Mouse (Mus musculus) intestine, embryonic 16.5 days (tissue): Measurements from ENCODE around the gene Thada. TPM values are rescaled to one million over a fixed set of nuclear protein-coding genes. Genes with fewer than 3 reads are reported as not detected.
"Not testable (repeated sequence)": the region's sequence is repeated elsewhere in the genome, so short reads cannot be mapped to it uniquely, and the experiment has no call there.

Source experiments
- ATAC-seq: fragments of 200-750 bp; cut with Nextera tagmentation; 2 replicates; pipeline ENCODE4 v1.8.0; 2017; ENCODE audit warnings: moderate TSS enrichment, moderate library complexity
- H3K27ac ChIP-seq: fragments of 300-500 bp; sonication (generic); 2 replicates; pipeline ENCODE4 v1.5.1; 2014; ENCODE audit warnings: mild to moderate bottlenecking, low read length
- H3K27me3 ChIP-seq: fragments of 300-500 bp; sonication (generic); replicated peaks from 2 replicates; pipeline ENCODE4 v1.6.1; 2014; ENCODE audit warnings: low read length, control low read depth, mixed read lengths; ENCODE audit not compliant: control insufficient read depth, insufficient read depth
- H3K36me3 ChIP-seq: fragments of 300-500 bp; sonication (generic); 2 replicates; pipeline ENCODE4 v1.6.1; 2014; ENCODE audit warnings: low read length, control low read depth; ENCODE audit not compliant: control insufficient read depth, insufficient read depth
- H3K4me1 ChIP-seq: fragments of 300-500 bp; sonication (generic); 2 replicates; pipeline ENCODE4 v1.6.1; 2014; ENCODE audit warnings: low read length, control low read depth, mixed read lengths; ENCODE audit not compliant: control insufficient read depth, insufficient read depth
- H3K4me2 ChIP-seq: fragments of 300-500 bp; sonication (generic); 2 replicates; pipeline ENCODE4 v1.6.1; 2014; ENCODE audit warnings: low read depth, low read length, control low read depth
- H3K4me3 ChIP-seq: fragments of 300-500 bp; sonication (generic); 2 replicates; pipeline ENCODE4 v1.5.1; 2014; ENCODE audit warnings: mild to moderate bottlenecking, low read length
- H3K9ac ChIP-seq: fragments of 300-500 bp; sonication (generic); 2 replicates; pipeline ENCODE4 v1.6.1; 2014; ENCODE audit warnings: low read depth, low read length
- H3K9me3 ChIP-seq: fragments of 300-500 bp; sonication (generic); 2 replicates; pipeline ENCODE4 v1.6.1; 2016; ENCODE audit warnings: low read length, control low read depth; ENCODE audit not compliant: control insufficient read depth
- WGBS: fragments of 180-500 bp; shearing (Covaris S2); extraction: QIAGEN DNeasy Blood & Tissue Kit; methylation state at CpG from one replicate; pipeline ENCODE4 v1.1.7; 2014; 5-methylcytosine and 5-hydroxymethylcytosine counted together
- polyA plus RNA-seq: library from polyadenylated mRNA; unstranded; fragments of >200 nt; fragmentation: Nextera tagmentation; extraction: Ambion mirVana; gene quantifications from 2 replicates; pipeline ENCODE4 v1.2.1, GENCODE M21; 2015

Gene Thada
- polyA plus RNA-seq, 1 experiment from 2014 or later, result 5.3 TPM

DNA sequence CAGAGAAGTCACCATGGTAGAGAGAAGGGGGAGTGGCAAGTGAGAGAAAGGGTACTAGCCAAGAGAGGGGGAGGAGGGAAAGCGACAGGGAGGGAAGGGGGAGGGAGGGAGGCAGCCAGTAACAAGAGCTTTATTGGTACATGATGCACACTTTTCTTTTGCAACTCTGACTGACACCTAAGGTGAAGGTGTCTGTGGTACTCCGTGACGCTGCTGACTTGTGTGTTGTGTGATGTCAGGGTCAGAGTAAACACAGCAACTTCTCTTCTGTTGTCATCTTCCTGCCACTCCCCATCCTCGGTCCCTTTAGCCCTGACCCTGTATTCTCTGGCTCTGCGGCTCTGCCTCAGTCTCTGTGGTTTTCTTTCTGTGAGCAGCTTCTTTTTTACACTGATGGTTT, 239.8 kb downstream of the Thada start:
- Histone ChIP-seq H3K9ac (no peak overlapping the region), H3K4me2 (no peak overlapping the region), H3K4me3 (no peak overlapping the region), H3K36me3 (no peaks in the 10 kb centered on the region), H3K4me1 (no peaks in the 10 kb centered on the region), H3K27me3 (no peaks in the 10 kb centered on the region), H3K27ac (no peak overlapping the region), H3K9me3 (no peaks in the 10 kb centered on the region)
- WGBS, result 60% methylated on average over 5 of the region's 5 CpGs
- peak; percentile 23; the same call in 1 of the 2 replicates for ATAC-seq

DNA sequence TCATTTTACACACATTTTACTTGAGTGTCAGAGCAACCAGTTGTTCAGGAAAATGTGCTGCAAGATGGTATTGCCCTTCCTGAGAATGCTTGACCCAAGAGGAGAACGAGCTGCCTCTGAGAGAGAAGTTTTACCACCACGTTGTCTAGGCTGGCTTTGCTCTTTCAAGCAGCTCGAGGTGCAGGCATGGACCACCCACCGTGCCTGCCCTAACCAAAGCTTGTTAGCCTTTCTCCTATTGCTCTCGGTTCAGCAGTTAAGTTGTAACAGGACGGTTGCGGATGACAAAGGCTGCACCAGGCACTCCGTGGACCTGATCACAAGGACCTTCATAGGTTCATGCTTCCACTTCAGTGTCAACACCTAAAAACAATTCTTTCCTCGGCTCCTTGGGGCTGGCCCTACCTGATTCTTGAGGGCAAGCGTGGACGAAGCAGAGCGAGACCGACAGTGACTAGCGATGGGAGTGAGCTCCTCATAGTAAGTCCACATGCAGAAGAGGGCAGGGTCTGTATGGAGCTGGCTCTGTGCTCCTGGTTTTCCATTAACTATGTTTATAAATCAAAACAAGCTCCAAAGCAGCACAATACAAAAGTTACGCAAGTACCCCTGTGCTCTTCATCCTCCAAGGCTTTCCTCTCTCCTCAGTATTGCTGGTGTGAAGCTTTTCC, 241.7 kb downstream of the Thada start:
- Histone ChIP-seq H3K9me3 (no peaks in the 10 kb centered on the region), H3K27ac (no peak overlapping the region), H3K4me1 (no peaks in the 10 kb centered on the region), H3K4me3 (no peak overlapping the region), H3K4me2 (no peak overlapping the region), H3K36me3 (peaks cover 7% of the 10 kb centered on the region), H3K27me3 (no peaks in the 10 kb centered on the region), H3K9ac (no peak overlapping the region)
- 61% methylated on average over 15 of the region's 15 CpGs for WGBS
- ATAC-seq, result no peak

DNA sequence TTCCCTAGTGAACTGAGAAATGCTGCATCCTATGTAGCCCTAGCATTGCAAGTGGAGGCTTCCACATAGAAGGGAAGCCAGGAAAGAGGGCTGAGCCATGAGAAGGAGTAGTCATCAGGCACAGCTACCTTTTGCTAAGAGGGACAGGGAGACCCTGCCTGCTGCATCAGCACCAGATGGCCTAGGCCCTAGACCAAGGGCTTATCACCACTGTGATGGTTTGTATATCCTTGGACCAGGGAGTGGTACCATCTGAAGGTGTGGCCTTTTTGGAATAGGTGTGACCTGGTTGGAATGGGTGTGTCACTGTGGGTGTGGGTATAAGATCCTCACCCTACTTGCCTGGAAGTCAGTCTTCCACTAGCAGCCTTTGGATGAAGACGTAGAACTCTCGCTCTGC, 247.2 kb downstream of the Thada start:
- not testable (repeated sequence) for H3K4me3 ChIP-seq, H3K9ac ChIP-seq, H3K36me3 ChIP-seq, H3K9me3 ChIP-seq, ATAC-seq, H3K4me2 ChIP-seq, H3K27ac ChIP-seq, H3K4me1 ChIP-seq, H3K27me3 ChIP-seq
- 100% methylated on average over 2 of the region's 2 CpGs for WGBS

DNA sequence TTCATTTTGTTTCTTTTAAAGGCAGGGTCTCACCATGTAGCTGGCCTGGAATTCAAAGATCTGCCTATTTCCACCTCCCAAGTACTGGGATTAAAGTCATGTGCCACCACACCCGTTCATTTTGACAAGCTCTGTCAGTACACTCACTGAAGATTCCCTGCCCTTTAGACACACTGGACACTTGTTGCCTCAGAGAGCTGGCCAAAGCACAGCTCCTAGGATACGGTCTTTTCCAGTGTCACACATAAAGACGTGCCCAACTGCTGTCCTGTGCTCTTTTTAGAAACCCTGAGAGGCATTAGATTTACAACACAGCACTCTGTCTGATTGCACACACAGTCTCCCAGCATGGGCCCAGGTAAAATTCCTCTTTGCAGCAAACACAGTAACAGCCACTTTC, 248.3 kb downstream of the Thada start:
- Histone ChIP-seq H3K27me3 (no peaks in the 10 kb centered on the region), H3K4me2 (no peak overlapping the region), H3K4me1 (no peaks in the 10 kb centered on the region), H3K9ac (no peak overlapping the region), H3K27ac (no peak overlapping the region), H3K4me3 (no peak overlapping the region), H3K36me3 (peaks cover 7% of the 10 kb centered on the region), H3K9me3 (no peaks in the 10 kb centered on the region)
- no peak for ATAC-seq
- 82% methylated on average over 3 of the region's 3 CpGs for WGBS

DNA sequence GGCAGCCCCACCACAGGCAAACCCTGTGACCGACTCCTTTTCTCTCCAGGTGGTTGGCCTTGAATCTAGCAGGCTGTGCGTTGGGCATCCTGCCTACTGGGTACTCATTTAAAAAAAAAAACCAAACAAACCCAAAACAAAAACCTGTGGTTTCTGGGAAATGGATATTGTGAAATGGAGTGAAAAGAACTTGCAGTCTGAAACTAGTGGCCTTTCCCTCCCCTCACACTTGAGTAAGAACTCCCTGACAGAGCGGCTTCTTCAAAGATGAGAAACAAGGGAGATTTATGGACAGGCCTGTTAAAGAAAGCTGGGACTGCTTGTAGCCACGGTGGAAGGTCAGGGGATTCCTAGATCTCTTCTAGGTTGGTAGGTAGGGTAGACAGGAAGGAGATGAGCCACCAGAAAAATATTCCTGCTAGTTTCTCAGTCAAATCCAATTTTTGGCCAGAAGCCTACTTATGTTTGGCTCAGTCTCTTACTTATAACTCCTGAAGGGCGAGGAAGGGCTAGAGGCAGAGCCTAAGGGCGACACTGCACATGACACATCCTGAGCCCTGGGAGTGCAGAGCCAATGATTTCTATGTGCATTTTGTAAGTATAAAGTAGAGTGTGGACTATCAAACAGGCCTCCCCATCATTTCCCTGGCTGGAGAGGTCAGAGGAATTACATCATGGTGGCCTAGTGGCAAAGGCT, 250.6 kb downstream of the Thada start:
- Histone ChIP-seq H3K36me3 (peaks cover 6% of the 10 kb centered on the region), H3K27ac (no peak overlapping the region), H3K27me3 (no peaks in the 10 kb centered on the region), H3K4me1 (no peaks in the 10 kb centered on the region), H3K4me2 (no peak overlapping the region), H3K4me3 (no peak overlapping the region), H3K9me3 (no peaks in the 10 kb centered on the region), H3K9ac (no peak overlapping the region)
- no peak for ATAC-seq
- 71% methylated on average over 6 of the region's 6 CpGs for WGBS

DNA sequence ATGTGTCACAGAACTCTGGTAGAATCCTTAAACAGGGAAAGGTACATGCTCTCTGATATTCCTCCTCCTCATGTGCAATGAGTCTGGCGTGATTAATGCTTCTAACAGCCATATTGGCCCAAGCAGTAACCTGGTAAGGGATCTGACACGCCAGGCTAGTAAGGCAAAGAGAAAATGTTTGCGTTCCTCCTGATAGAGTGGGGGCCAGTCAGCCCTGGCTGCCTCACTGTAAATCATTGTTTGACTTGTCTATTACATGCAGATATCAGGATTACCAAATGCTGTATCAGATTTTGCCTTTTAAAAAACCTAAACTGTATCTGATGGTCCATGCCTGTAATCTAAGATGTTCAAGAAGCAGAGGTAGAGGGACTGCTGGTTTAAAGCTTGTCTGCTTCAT, 252.5 kb downstream of the Thada start:
- no peak for ATAC-seq
- Histone ChIP-seq H3K36me3 (no peaks in the 10 kb centered on the region), H3K9me3 (no peaks in the 10 kb centered on the region), H3K4me2 (no peak overlapping the region), H3K9ac (no peak overlapping the region), H3K4me3 (no peak overlapping the region), H3K27ac (no peak overlapping the region), H3K27me3 (no peaks in the 10 kb centered on the region), H3K4me1 (no peaks in the 10 kb centered on the region)
- 76% methylated on average over 3 of the region's 3 CpGs for WGBS

DNA sequence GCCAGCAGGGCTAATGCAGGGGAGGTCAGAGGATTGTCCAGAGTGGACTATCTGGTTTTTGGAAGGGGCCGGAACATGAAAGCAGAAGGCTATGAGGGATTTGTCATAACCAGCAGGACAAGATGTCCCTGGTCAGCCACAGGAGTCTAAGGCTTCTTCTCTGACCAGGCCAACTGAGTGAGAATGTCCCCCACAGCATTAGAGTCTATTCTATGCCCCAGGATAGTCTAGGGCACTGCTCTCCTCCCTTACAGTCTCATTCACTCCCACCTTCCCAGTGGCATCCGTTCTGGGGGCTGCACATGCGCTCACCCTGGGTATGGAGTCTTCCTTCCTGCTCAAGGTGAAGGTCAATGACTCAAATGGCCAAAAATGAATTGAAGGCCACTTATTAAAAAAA, 258.4 kb downstream of the Thada start:
- Histone ChIP-seq H3K4me1 (peaks cover 12% of the 10 kb centered on the region), H3K4me3 (no peak overlapping the region), H3K9me3 (no peaks in the 10 kb centered on the region), H3K9ac (no peak overlapping the region), H3K36me3 (no peaks in the 10 kb centered on the region), H3K27ac (no peak overlapping the region), H3K4me2 (no peak overlapping the region), H3K27me3 (no peaks in the 10 kb centered on the region)
- no peak for ATAC-seq
- WGBS, result 95% methylated on average over 3 of the region's 3 CpGs

DNA sequence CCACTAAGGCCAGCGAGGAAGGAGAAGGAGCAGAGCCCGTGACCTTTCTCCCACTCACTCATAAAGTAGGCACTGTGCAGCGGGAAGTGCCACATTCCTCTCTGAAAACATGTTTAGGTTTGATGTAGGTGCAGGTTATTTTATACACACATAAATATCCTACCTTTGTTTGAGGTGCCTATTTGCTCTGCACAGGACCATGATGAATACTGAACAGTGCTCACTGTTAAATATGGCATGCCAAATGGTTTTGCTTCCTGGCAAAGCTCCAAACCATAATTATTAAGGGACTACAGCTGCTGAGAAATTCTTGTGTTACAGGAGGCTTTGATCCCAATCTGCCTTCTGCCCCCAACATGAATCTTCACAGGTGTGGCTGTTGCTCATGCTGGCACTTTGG, 259.8 kb downstream of the Thada start:
- H3K9me3 ChIP-seq, result no peaks in the 10 kb centered on the region
- H3K4me1 ChIP-seq, result peaks cover 12% of the 10 kb centered on the region
- no peaks in the 10 kb centered on the region for H3K27me3 ChIP-seq
- WGBS, result 75% methylated on average over 3 of the region's 3 CpGs
- H3K4me2 ChIP-seq, result no peak overlapping the region
- no peaks in the 10 kb centered on the region for H3K36me3 ChIP-seq
- no peak for ATAC-seq
- H3K4me3 ChIP-seq, result no peak overlapping the region
- no peak overlapping the region for H3K9ac ChIP-seq
- no peak overlapping the region for H3K27ac ChIP-seq

DNA sequence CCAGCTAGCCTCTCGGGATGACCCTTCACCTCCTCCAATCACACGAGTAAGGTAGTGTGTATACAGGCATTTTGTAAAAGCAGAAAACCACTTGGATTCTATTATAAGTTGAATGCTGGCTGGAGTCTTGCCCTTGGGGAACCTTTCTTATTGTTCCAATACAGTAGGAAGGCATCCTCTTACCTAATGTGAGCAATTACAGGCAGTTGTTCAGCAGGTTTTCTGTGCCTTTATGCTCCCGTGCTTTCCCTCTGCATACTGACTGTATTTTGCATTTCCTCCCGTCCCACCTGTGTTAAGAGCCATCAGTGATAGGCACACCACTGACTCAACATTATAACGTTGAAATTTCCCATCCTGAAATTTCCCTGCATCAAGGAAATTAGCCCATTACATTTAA, 261.0 kb downstream of the Thada start:
- no peaks in the 10 kb centered on the region for H3K9me3 ChIP-seq
- no peak overlapping the region for H3K4me2 ChIP-seq
- H3K36me3 ChIP-seq, result no peaks in the 10 kb centered on the region
- WGBS, result 79% methylated on average over 5 of the region's 5 CpGs
- H3K9ac ChIP-seq, result no peak overlapping the region
- ATAC-seq, result no peak
- H3K4me3 ChIP-seq, result no peak overlapping the region
- H3K27ac ChIP-seq, result no peak overlapping the region
- H3K4me1 ChIP-seq, result peaks cover 12% of the 10 kb centered on the region
- H3K27me3 ChIP-seq, result no peaks in the 10 kb centered on the region
